Mouse (Mus musculus): ENCODE measurements at regions not wholly inside any gene's neighbourhood (a gene's known extent, or its start where the extent isn't known, plus 50 kb on each side); places are given as distances from the start of the nearest gene placed in this dataset.

DNA sequence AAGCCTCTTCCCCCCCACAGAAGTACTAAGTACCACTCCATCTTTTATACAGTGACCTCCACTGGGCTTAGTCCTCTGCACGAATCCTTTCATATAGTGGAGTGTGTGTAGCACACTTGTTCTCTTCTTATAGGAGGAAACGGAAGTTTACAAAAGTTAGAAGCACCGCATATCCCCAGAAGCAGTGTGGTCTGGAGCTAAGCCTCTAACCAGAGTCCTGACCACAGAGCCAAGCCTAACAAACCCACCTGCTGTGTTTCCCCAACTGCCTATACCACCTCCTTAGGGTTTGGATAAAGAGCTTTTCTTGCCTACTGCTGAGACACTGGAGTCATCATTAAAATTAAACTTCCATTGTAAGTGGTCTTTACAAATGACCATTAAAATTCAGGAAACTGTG lies 204.0 kb downstream of the Dyrk2 start:
- TF ChIP-seq EP300 (IDR thresholded peaks at IDR 0.05; ENCODE audit: low read depth) (no peak), CTCF (IDR thresholded peaks at IDR 0.05; ENCODE audit: low read depth) (no peak)
